Comparison of ENCODE assay signal across 9 mouse cellular contexts in the genomic region with DNA sequence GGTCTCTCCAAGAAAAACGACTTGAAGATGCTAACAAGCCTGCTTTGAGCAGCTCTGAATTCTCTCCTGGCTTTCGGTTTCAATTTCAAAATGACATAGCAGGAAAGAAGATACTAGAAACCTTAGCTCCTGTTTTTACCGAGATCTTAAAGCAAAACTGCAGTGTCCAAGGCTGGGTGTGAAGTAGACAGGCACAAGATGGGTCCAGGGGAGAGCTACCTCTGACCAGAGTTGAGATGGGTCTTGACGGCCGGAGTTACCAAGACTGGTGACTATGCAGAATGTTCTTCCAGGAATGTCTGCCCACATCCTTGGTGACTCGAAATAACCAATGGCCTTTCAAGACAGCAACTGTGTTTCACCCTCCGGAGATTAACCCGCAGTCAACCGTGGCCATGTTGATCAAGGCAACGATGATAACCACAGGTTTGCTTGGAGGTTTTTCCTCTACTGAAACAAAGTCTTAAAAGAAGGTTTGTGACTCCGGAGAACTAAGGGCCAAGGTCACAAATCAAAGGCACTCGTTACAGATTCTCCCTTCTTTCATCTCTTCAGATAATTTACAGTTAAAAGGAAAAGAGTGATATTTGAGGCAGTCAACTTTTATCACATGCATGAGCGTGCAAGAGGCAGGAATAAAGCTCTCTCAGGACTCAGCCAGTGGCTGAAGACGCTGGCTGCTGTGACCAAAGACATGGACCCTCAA.
DNase-seq lines count a peak whose midpoint lies in the region; ATAC-seq and TF ChIP-seq lines count a peak whose summit lies in the region.
"Had no signal": no experiment of that assay in that cellular context is flagged by ENCODE, and none has a peak within 500 bp of the region (broad histone marks: within the 10 kb centered on the region; RNA-seq: fewer than 3 reads in every experiment).

No protein-coding gene starts in this region.

- no peak overlapping the region for H3K9ac ChIP-seq in forebrain, embryonic 15.5 days (replicated peaks)
- H3K9ac ChIP-seq in hindbrain, postnatal 0 days (replicated peaks; ENCODE audit: low read length), result no peak overlapping the region
- H3K9ac ChIP-seq: heart, embryonic 13.5 days had no signal

- no peak for TF ChIP-seq CTCF in hindbrain, postnatal 0 days (IDR thresholded peaks at IDR 0.05; ENCODE audit: low read depth)

- H3K4me1 ChIP-seq in forebrain, embryonic 15.5 days, result peaks cover 4% of the 10 kb centered on the region
- no peaks in the 10 kb centered on the region for H3K4me1 ChIP-seq in hindbrain, postnatal 0 days (ENCODE audit: insufficient read depth, low read length)

- no peaks in the 10 kb centered on the region for H3K9me3 ChIP-seq in forebrain, embryonic 15.5 days
- H3K9me3 ChIP-seq in hindbrain, postnatal 0 days (ENCODE audit: low read length), result no peaks in the 10 kb centered on the region
- H3K9me3 ChIP-seq: heart, embryonic 13.5 days had no signal

- WGBS in forebrain, embryonic 15.5 days, result 85% methylated on average over 14 of the region's 14 CpGs
- 87% methylated on average over 14 of the region's 14 CpGs for WGBS in hindbrain, postnatal 0 days

- peak; percentile 40 for DNase-seq in gastrocnemius, adult 18-20 months (ENCODE audit: low spot score)
- DNase-seq in gastrocnemius, postnatal 4 days (ENCODE audit: low spot score in 2 of 2), result no peak
- DNase-seq in NIH3T3 (ENCODE audit: low read depth), result peak; percentile 47
- peak; percentile 80 for DNase-seq in naive thymus-derived CD4-positive, alpha-beta T cell, adult 2 months (ENCODE audit: low read depth)
- DNase-seq in hindbrain, postnatal 0 days (ENCODE audit: low spot score), result no peak
- DNase-seq in embryo, embryonic 11 days, result no peak

- peak; percentile 49 for ATAC-seq in granulocyte monocyte progenitor cell, adult 5-6 weeks (replicated peaks; ENCODE audit: poor library complexity, severe bottlenecking)
- ATAC-seq in forebrain, embryonic 15.5 days (replicated peaks), result no peak
- ATAC-seq in hindbrain, postnatal 0 days, result no peak

- H3K27me3 ChIP-seq in forebrain, embryonic 15.5 days, result no peaks in the 10 kb centered on the region
- no peaks in the 10 kb centered on the region for H3K27me3 ChIP-seq in hindbrain, postnatal 0 days (ENCODE audit: insufficient read depth, low read length)
- H3K27me3 ChIP-seq: heart, embryonic 13.5 days had no signal

- no peak overlapping the region for H3K4me3 ChIP-seq in forebrain, embryonic 15.5 days
- no peak overlapping the region for H3K4me3 ChIP-seq in hindbrain, postnatal 0 days (ENCODE audit: low read length)
- H3K4me3 ChIP-seq: heart, embryonic 13.5 days had no signal

- no peak overlapping the region for H3K4me2 ChIP-seq in forebrain, embryonic 15.5 days (replicated peaks)
- H3K4me2 ChIP-seq in hindbrain, postnatal 0 days (ENCODE audit: low read depth, low read length), result no peak overlapping the region
- H3K4me2 ChIP-seq: heart, embryonic 13.5 days had no signal

- H3K27ac ChIP-seq in forebrain, embryonic 15.5 days (replicated peaks), result no peak overlapping the region
- no peak overlapping the region for H3K27ac ChIP-seq in hindbrain, postnatal 0 days
- H3K27ac ChIP-seq: heart, embryonic 13.5 days had no signal

- no peaks in the 10 kb centered on the region for H3K36me3 ChIP-seq in forebrain, embryonic 15.5 days
- H3K36me3 ChIP-seq in hindbrain, postnatal 0 days (ENCODE audit: insufficient read depth, low read length), result no peaks in the 10 kb centered on the region

Comparison
In these comparisons a context has a peak if more than half of its experiments do, and no peak if none do; other contexts are left out.
1. DNase-seq: peak in gastrocnemius, adult 18-20 months (single experiment), NIH3T3 (single experiment) and naive thymus-derived CD4-positive, alpha-beta T cell, adult 2 months (single experiment); none in gastrocnemius, postnatal 4 days (0 of 2), hindbrain, postnatal 0 days (single experiment) and embryo, embryonic 11 days (single experiment).